Comparison of ENCODE assay signal across 31 mouse cellular contexts in the genomic region with DNA sequence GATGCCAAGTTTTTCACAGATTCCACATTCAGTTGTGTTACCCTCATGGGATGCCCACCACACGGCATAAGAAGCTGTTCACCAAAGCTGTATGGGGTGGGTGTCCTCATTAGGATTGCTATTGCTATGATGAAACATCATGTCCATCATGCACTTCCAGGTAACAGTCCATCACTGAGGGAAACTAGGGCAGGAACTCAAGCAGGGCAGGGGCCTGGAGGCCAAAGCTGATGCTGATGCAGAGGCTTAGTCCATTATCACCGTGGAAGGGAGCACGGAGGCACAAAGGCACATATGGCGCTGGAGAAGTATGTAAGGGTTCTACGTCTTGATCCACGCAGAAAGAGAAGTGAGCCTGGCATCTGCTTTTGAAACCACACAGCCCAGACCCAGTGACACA.
"Had no signal": no experiment of that assay in that cellular context is flagged by ENCODE, and none has a peak within 500 bp of the region (broad histone marks: within the 10 kb centered on the region; RNA-seq: fewer than 3 reads in every experiment).

No protein-coding gene starts in this region.

- H3K4me3 ChIP-seq: limb, embryonic 10.5 days; limb, embryonic 12.5 days; limb, embryonic 13.5 days; limb, embryonic 15.5 days; liver, embryonic 12.5 days; liver, embryonic 13.5 days; liver, embryonic 15.5 days; lung, embryonic 15.5 days; megakaryocyte, embryonic 14.5 days; midbrain, embryonic 10.5 days; midbrain, embryonic 12.5 days; midbrain, embryonic 13.5 days; midbrain, embryonic 15.5 days; myocyte; neural tube, embryonic 12.5 days had no signal

- H3K9me3 ChIP-seq: limb, embryonic 10.5 days; limb, embryonic 12.5 days; limb, embryonic 13.5 days; limb, embryonic 15.5 days; liver, embryonic 12.5 days; liver, embryonic 13.5 days; liver, embryonic 15.5 days; lung, embryonic 15.5 days; midbrain, embryonic 10.5 days; midbrain, embryonic 12.5 days; midbrain, embryonic 13.5 days; midbrain, embryonic 15.5 days; neural tube, embryonic 12.5 days had no signal

- H3K27me3 ChIP-seq: limb, embryonic 12.5 days; limb, embryonic 15.5 days; liver, embryonic 12.5 days; liver, embryonic 13.5 days; liver, embryonic 15.5 days; lung, embryonic 15.5 days; megakaryocyte, embryonic 14.5 days; midbrain, embryonic 12.5 days; midbrain, embryonic 13.5 days; midbrain, embryonic 15.5 days; neural tube, embryonic 12.5 days had no signal

- DNase-seq: left cerebral cortex, postnatal 4 days; liver; liver, embryonic 13.5 days; liver, postnatal 0 days; lung, adult 18-20 months; lung, adult 2 months; lung, embryonic 14.5 days; lung, postnatal 10 days; lung, postnatal 14 days; lung, postnatal 36 days; lung, postnatal 4 days; midbrain, embryonic 14.5 days had no signal

- H3K4me2 ChIP-seq: limb, embryonic 12.5 days; limb, embryonic 13.5 days; limb, embryonic 15.5 days; liver, embryonic 11.5 days; liver, embryonic 12.5 days; liver, embryonic 13.5 days; liver, embryonic 15.5 days; lung, embryonic 14.5 days; lung, embryonic 15.5 days; midbrain, embryonic 12.5 days; midbrain, embryonic 13.5 days; midbrain, embryonic 15.5 days; neural tube, embryonic 12.5 days had no signal

- H3K9ac ChIP-seq: limb, embryonic 12.5 days; limb, embryonic 13.5 days; limb, embryonic 15.5 days; liver, embryonic 12.5 days; liver, embryonic 13.5 days; liver, embryonic 14.5 days; liver, embryonic 15.5 days; liver, postnatal 0 days; lung, embryonic 14.5 days; lung, embryonic 15.5 days; midbrain, embryonic 12.5 days; midbrain, embryonic 13.5 days; midbrain, embryonic 15.5 days; neural tube, embryonic 12.5 days had no signal

- ATAC-seq: liver, embryonic 12.5 days; liver, postnatal 0 days; lung, postnatal 0 days; midbrain, embryonic 13.5 days; midbrain, embryonic 15.5 days; midbrain, embryonic 16.5 days had no signal

- H3K27ac ChIP-seq: limb, embryonic 10.5 days; limb, embryonic 12.5 days; limb, embryonic 13.5 days; limb, embryonic 15.5 days; liver, embryonic 12.5 days; liver, embryonic 13.5 days; liver, embryonic 14.5 days; liver, embryonic 15.5 days; lung, embryonic 15.5 days; macrophage; midbrain, embryonic 10.5 days; midbrain, embryonic 12.5 days; midbrain, embryonic 13.5 days; midbrain, embryonic 15.5 days; neural tube, embryonic 12.5 days had no signal

- H3K4me1 ChIP-seq: limb, embryonic 12.5 days; liver, embryonic 12.5 days; liver, embryonic 13.5 days; liver, embryonic 15.5 days; megakaryocyte, embryonic 14.5 days; midbrain, embryonic 10.5 days; midbrain, embryonic 12.5 days; midbrain, embryonic 13.5 days; midbrain, embryonic 15.5 days; neural tube, embryonic 12.5 days had no signal

- H3K36me3 ChIP-seq: limb, embryonic 10.5 days; limb, embryonic 12.5 days; limb, embryonic 13.5 days; limb, embryonic 15.5 days; liver, embryonic 12.5 days; liver, embryonic 13.5 days; liver, embryonic 15.5 days; lung, embryonic 15.5 days; midbrain, embryonic 10.5 days; midbrain, embryonic 12.5 days; midbrain, embryonic 13.5 days; midbrain, embryonic 15.5 days; neural tube, embryonic 12.5 days had no signal
